Mouse (Mus musculus) cortical plate, adult 2 months (tissue): ENCODE measurements around the gene Dkk2.

ENCODE experiments used
- CTCF ChIP-seq: fragments of 200-500 bp; IDR thresholded peaks from 2 replicates; pipeline ENCODE4 v1.5.1; 2011; ENCODE audit warnings: mild to moderate bottlenecking, control low read depth, low read length; ENCODE audit not compliant: insufficient read depth; ENCODE audit errors: extremely low read depth
- POLR2A ChIP-seq: fragments of 200-500 bp; IDR thresholded peaks from 2 replicates; pipeline ENCODE4 v1.6.1; 2011; ENCODE audit warnings: mild to moderate bottlenecking, low read length, control low read depth; ENCODE audit not compliant: insufficient read depth; ENCODE audit errors: extremely low read depth

DNA sequence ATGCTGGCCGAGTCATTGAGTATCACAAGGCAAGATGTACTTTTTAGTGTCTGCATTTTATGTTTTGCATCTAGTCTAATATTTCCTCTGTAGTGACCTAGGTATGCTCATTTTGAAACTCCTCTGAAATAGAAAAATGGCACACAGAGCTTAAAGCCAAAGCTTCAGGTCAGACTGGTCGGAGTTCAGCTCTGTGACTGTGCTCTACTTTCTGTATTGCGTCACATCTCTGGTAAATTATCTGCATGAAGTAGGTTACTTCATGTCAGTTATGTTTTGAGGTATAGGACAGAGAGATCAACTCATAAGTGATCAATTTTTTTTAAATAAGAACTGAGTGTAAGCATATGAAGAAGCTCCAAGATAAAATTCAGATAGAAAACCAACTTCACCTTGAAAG lies 45.7 kb downstream of the Dkk2 start:
- TF ChIP-seq CTCF (no peak), POLR2A (no peak)
